Mouse (Mus musculus) left cerebral cortex, adult 18-20 months (tissue): Measurements from ENCODE around the gene Myh6. TPM values are rescaled to one million over a fixed set of nuclear protein-coding genes. Genes with fewer than 3 reads are reported as not detected.
"Not testable (repeated sequence)": the region's sequence is repeated elsewhere in the genome, so short reads cannot be mapped to it uniquely, and the experiment has no call there.

ENCODE experiments used
- DNase-seq, 2 experiments: peaks; one replicate each; pipeline ENCODE4 v3.0.0; 2021 to 2022; ENCODE audit warnings: low spot score in 2 of 2, mixed read lengths in 1 of 2
- total RNA-seq, 2 experiments: library from RNA; stranded (reverse); gene quantifications; 2 replicates each; pipeline ENCODE4 v1.2.3; 2021

Myh6 gene
- total RNA-seq, 2 experiments from 2014 or later, result 3.8 to 5.0 TPM

- DNase-seq, result peak in 1 of 2 experiments; percentile 38
Measured at GRCm38 (mm10) chr14:54995457-54996138, 28.9 kb upstream of the Myh6 start.

GRCm38 (mm10) chr14:54994869-54995186 lies 28.1 kb upstream of the Myh6 start:
- no peak for DNase-seq

- no peak for DNase-seq
Measured at GRCm38 (mm10) chr14:54994136-54994868, 27.6 kb upstream of the Myh6 start, which contains the start of gene Myh7. TSS of gene Myh7 (minus strand) at chr14:54994626.

DNA sequence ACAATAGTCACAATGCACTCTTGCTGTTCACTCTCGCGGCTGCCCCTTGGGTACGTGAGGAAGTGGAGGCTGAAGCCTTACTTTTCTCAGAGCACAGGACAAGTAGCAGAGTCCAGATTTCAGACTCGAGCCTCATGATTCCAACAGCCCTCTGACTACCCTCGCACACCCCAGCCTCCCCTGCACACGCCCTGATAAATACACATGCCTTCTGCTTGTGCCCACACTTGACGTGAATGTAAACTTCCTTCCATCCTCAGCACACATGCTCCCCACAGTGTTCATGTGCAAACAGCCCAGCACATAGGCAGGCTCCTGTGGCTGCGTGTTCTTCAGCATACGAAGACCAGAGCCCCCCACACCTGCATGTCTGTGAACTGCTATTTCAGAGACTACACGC lies 26.9 kb upstream of the Myh6 start:
- no peak for DNase-seq

DNA sequence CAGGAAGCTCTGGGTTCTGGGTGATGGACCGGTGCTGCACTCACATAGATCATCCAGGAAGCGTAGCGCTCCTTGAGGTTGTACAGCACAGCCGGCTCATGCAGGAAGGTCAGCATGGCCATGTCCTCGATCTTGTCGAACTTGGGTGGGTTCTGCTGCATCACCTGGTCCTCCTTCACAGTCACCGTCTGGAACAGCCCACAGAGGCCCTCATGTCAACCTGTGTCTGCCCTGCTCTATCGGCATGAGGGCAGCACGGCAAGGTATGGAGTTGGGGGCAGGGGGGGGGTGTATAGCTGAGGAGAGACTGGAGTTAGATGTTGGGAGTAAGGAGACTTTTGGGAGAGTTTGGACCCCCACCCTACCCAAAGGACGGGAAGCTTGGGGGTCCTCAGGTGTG lies 25.5 kb upstream of the Myh6 start:
- DNase-seq, result no peak

DNA sequence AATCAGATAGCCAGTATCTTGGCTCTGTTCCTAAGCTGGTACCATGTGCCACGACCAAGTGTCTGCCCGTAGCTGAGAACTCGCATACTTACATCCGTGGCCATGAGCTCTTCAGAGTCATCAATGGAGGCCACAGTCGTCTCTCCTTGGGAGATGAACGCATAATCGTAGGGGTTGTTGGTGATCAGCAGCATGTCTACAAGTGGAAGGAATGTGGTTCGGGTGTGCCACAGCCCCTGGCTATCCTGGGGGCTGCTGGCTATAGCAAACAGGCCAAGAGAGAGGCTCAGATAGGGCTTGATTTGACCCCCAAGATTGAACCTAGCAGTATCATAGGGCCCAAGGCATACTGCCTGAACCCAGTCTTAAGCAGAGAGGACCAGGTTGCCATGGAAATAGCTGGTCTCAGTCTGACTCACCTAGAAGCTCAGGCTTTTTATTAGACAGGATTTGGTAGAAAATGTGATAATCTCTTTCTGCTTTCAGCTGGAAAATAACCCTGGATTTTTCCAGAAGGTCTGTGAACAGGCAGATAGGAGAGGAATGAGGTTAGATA lies 23.2 kb upstream of the Myh6 start:
- no peak for DNase-seq

DNA sequence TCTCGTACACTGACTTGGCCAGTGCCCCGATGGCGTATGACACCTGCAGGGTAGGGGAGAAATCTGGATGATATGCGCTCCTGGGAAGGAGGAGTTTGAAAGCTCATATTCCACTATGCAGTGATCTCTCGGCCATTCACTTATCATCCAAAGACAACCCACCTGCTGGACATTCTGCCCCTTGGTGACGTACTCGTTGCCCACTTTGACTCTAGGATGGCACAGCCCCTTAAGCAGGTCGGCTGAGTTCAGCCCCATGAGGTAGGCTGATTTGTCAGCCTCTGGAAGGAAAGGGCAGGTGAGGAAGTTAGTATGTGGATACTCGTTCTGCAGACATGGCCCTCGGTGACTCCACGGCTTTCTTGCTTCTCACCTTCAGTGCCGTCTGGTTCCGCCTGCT lies 22.2 kb upstream of the Myh6 start:
- no peak for DNase-seq

GRCm38 (mm10) chr14:54988350-54988874 lies 21.7 kb upstream of the Myh6 start:
- DNase-seq, result not testable (repeated sequence)

- DNase-seq, result no peak
Measured at GRCm38 (mm10) chr14:54981934-54982333, 15.2 kb upstream of the Myh6 start.

- no peak for DNase-seq
Measured at GRCm38 (mm10) chr14:54978664-54979063, 11.9 kb upstream of the Myh6 start.

- DNase-seq, result no peak
Measured at GRCm38 (mm10) chr14:54976633-54977032, 9.9 kb upstream of the Myh6 start, which contains the start of gene Gm17428. TSS of gene Gm17428 (plus strand) at chr14:54976933.

DNA sequence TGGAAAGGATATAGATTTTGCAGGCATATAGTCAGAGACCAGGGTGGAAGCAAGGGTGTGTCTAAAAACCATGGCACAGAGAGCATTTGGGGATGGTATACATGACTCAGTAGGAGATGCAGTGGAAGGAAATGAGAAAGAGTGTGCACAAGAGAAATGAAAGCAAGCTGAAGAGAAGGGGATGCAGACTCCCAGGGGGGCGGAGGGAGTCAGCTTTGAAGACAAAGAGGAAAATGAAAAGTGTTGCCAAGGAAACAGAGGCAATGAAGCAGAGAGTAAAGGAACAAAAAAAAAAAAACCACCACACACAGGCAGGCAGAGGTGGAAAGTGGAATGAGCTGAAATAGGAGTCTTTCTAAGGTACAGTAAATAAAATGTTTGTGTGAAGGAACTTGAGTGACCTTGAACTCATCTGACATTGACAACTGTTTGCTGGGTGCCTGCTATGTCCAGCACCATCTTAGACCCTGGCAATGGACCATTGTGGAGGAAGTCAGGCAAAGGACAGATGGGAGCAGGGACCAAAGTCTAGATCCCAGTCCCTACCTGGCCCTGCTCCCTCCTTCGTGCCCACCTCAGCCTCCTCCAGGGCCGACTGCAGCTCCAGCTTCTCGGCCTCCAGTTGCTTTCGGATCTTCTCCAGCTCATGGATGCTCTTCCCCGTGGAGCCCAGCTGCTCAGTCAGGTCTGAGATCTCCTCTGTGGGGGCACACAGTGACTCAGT lies 7.5 kb upstream of the Myh6 start:
- DNase-seq, result peak in 1 of 2 experiments; percentile 21

DNA sequence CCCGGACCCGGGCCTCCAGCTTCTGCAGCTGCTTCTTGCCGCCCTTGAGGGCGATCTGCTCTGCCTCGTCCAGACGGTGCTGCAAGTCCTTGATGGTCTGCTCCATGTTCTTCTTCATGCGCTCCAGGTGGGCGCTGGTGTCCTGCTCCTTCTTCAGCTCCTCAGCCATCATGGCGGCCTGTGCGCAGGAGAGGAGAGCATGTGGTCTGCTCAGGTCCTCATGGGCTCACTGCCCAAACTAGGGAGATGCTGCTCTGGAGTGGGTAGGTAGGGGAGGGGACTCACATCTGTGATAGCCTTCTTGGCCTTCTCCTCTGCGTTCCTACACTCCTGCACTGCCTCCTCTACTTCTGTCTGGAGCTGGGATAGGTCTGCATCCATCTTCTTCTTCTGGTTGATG lies 6.1 kb upstream of the Myh6 start:
- DNase-seq, result not testable (repeated sequence)

- no peak for DNase-seq
Measured at GRCm38 (mm10) chr14:54968344-54968743, 1.6 kb upstream of the Myh6 start.

- no peak for DNase-seq
Measured at GRCm38 (mm10) chr14:54967874-54968273, 1.1 kb upstream of the Myh6 start.

- no peak for DNase-seq
Measured at GRCm38 (mm10) chr14:54965631-54966030, 1.1 kb downstream of the Myh6 start.

GRCm38 (mm10) chr14:54965044-54965443 lies 1.7 kb downstream of the Myh6 start:
- DNase-seq, result no peak

DNA sequence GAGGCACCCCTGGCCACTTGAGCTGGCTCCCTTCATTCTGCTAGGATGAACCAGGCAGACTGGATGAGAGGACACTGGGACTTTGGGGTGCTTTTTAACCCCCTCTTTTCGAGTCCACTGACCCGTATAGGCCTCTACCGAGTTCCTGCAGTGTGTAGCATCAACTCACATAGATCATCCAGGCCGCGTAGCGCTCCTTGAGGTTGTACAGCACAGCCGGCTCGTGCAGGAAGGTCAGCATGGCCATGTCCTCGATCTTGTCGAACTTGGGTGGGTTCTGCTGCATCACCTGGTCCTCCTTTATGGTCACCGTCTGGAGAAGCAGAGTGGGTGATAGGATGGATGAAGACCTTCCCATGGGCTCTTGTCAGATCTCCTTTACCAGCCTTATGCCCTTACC lies 3.0 kb downstream of the Myh6 start:
- no peak for DNase-seq

GRCm38 (mm10) chr14:54962714-54963113 lies 4.0 kb downstream of the Myh6 start:
- no peak for DNase-seq

DNA sequence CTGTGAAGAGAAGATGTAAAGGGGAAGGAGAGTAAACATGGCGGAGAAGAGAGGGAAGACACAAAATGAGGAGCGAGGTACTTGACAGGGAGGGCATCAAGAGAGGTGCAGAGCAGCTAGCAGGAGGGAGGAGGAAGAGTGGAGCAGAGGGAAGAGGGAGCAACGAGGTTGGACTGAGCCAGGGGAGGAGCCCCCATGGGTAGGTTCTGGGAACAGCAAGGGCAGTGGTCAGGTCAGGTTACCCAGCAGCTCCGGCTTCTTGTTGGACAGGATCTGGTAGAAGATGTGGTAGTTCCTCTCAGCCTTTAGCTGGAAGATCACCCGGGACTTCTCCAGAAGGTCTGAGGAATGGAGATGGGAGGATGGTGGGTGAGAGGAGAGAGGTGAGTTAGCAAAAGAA lies 5.2 kb downstream of the Myh6 start:
- DNase-seq, result no peak

- DNase-seq, result no peak
Measured at GRCm38 (mm10) chr14:54960769-54961168, 6.0 kb downstream of the Myh6 start.
